Mouse (Mus musculus): ENCODE data around the gene Ackr4.

GRCm38 (mm10) chr9:104038266-104038665, 88.5 kb downstream of the Ackr4 start:
- no peak for TF ChIP-seq POLR2A (IDR thresholded peaks at IDR 0.05; ENCODE audit: insufficient read depth, low read depth, low read length)
- TF ChIP-seq CTCF (IDR thresholded peaks at IDR 0.05; ENCODE audit: insufficient read depth, low read depth, low read length): no peak

All from olfactory bulb, adult 2 months (tissue).